Comparison of ENCODE assay signal across 9 mouse cellular contexts in the genomic region with DNA sequence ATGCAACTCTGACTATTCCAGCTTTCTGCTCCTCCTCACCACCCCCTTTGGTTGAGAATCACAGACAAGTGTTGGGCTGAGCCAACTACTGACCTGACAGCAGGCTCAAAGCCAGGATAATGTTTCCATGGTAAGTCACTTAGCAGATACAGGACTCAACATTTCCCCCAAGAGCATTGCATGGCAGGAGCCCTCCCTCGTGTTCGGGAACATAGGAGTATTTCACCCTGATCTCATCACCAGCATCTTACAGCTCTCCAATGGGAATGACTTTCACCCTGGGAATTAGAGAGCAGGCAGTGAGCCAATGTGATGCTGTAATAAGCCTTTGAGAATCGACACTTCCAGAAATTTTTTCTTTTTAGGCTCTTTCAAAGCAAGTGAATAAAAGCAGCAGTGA.
DNase-seq lines count a peak whose midpoint lies in the region.
"Had no signal": no experiment of that assay in that cellular context is flagged by ENCODE, and none has a peak within 500 bp of the region (broad histone marks: within the 10 kb centered on the region; RNA-seq: fewer than 3 reads in every experiment).

No protein-coding gene starts in this region.

- intact Hi-C loops in left cerebral cortex, postnatal 4 days (cut with DNase I), result no loop called here

- DNase-seq in adrenal gland, postnatal 14 days, result peak; percentile 43
- DNase-seq in adrenal gland, postnatal 36 days, result no peak
- peak; percentile 29 for DNase-seq in left cerebral cortex, postnatal 4 days
- no peak for DNase-seq in left cerebral cortex, adult 11 months (ENCODE audit: low spot score)
- DNase-seq in gastrocnemius, postnatal 10 days, result peak; percentile 23
- DNase-seq in lung, postnatal 14 days, result peak; percentile 38
- DNase-seq in layer of hippocampus, adult 11-12 months (ENCODE audit: low spot score), result no peak
- no peak for DNase-seq in spleen, postnatal 36 days (ENCODE audit: low spot score in 2 of 2)
- DNase-seq: thymus, postnatal 14 days had no signal

Comparison
In these comparisons a context has a peak if more than half of its experiments do, and no peak if none do; other contexts are left out.
1. DNase-seq: peak in adrenal gland, postnatal 14 days (single experiment), left cerebral cortex, postnatal 4 days (single experiment), gastrocnemius, postnatal 10 days (single experiment) and lung, postnatal 14 days (single experiment); none in adrenal gland, postnatal 36 days (0 of 2), left cerebral cortex, adult 11 months (single experiment), layer of hippocampus, adult 11-12 months (single experiment) and spleen, postnatal 36 days (0 of 2).